Mouse (Mus musculus) embryonic facial prominence, embryonic 10.5 days (tissue): Measurements from ENCODE around the gene Hist1h3f. TPM values are rescaled to one million over a fixed set of nuclear protein-coding genes. Genes with fewer than 3 reads are reported as not detected.
"Not testable (repeated sequence)": the region's sequence is repeated elsewhere in the genome, so short reads cannot be mapped to it uniquely, and the experiment has no call there.

Source experiments
- DNase-seq: peaks from one replicate; pipeline ENCODE4 v3.0.0-alpha.2; 2017; ENCODE audit warnings: low spot score
- H3K27ac ChIP-seq: fragments of 300-500 bp; sonication (generic); replicated peaks from 2 replicates; pipeline ENCODE4 v1.5.1; 2016; ENCODE audit warnings: mild to moderate bottlenecking
- H3K27me3 ChIP-seq: fragments of 300-500 bp; sonication (generic); replicated peaks from 2 replicates; pipeline ENCODE4 v1.6.1; 2016; ENCODE audit warnings: low read depth, mild to moderate bottlenecking; ENCODE audit not compliant: poor library complexity, severe bottlenecking
- H3K36me3 ChIP-seq: fragments of 300-500 bp; sonication (generic); replicated peaks from 2 replicates; pipeline ENCODE4 v1.6.1; 2016; ENCODE audit warnings: mild to moderate bottlenecking, moderate library complexity
- H3K4me1 ChIP-seq: fragments of 300-500 bp; sonication (generic); 2 replicates; pipeline ENCODE4 v1.6.1; 2016
- H3K4me3 ChIP-seq: fragments of 300-500 bp; sonication (generic); 2 replicates; pipeline ENCODE4 v1.5.1; 2016; ENCODE audit warnings: mild to moderate bottlenecking, moderate library complexity
- H3K9me3 ChIP-seq: fragments of 300-500 bp; sonication (generic); 2 replicates; pipeline ENCODE4 v1.6.1; 2016; ENCODE audit warnings: mild to moderate bottlenecking
- WGBS: fragments of 180-500 bp; shearing (Covaris S2); methylation state at CpG from one replicate; pipeline ENCODE4 v1.1.7; 2016; 5-methylcytosine and 5-hydroxymethylcytosine counted together
- polyA plus RNA-seq: library from polyadenylated mRNA; unstranded; fragments of >200 nt; fragmentation: Nextera tagmentation; extraction: Ambion mirVana; gene quantifications from 2 replicates; pipeline ENCODE4 v1.2.1, GENCODE M21; 2016

Hist1h3f gene
- polyA plus RNA-seq, 1 experiment from 2014 or later = 1.2 TPM

- 4% methylated on average over 18 of the region's 18 CpGs for WGBS
- Histone ChIP-seq H3K27ac (peak overlapping the region; percentile 98), H3K36me3 (no peaks in the 10 kb centered on the region), H3K9me3 (no peaks in the 10 kb centered on the region), H3K4me1 (0 out of 2 replicates have a peak, but pooled peaks cover 3% of the 10 kb centered on the region), H3K27me3 (no peaks in the 10 kb centered on the region), H3K4me3 (peak overlapping the region; percentile 55)
- DNase-seq = peak; percentile 42
Observed at GRCm38 (mm10) chr13:23562699-23563462, 19.0 kb downstream of the Hist1h3f start.

GRCm38 (mm10) chr13:23564482-23564881 is 20.6 kb downstream of the Hist1h3f start:
- DNase-seq = no peak
- no peaks in the 10 kb centered on the region for H3K36me3 ChIP-seq
- 88% methylated on average over 2 of the region's 2 CpGs for WGBS
- H3K27me3 ChIP-seq = no peaks in the 10 kb centered on the region
- 0 out of 2 replicates have a peak, but pooled peaks cover 3% of the 10 kb centered on the region for H3K4me1 ChIP-seq
- no peak overlapping the region for H3K4me3 ChIP-seq
- H3K27ac ChIP-seq = peak overlapping the region; percentile 98
- H3K9me3 ChIP-seq = no peaks in the 10 kb centered on the region

GRCm38 (mm10) chr13:23570261-23571021 is 26.6 kb downstream of the Hist1h3f start:
- H3K36me3 ChIP-seq, H3K27me3 ChIP-seq, H3K9me3 ChIP-seq: not testable (repeated sequence)
- 1% methylated on average over 29 of the region's 41 CpGs for WGBS
- peak; percentile 26 for DNase-seq
- Histone ChIP-seq H3K27ac (peak overlapping the region; percentile 98), H3K4me3 (peak overlapping the region; percentile 61), H3K4me1 (peaks cover 13% of the 10 kb centered on the region)

GRCm38 (mm10) chr13:23571022-23571503 is 27.2 kb downstream of the Hist1h3f start, which contains the start of the genes Hist1h2ae and Hist1h2bg:
Gene Hist1h2ae (minus strand): TSS chr13:23571220.
Gene Hist1h2bg (plus strand): TSS chr13:23571396.
- no peaks in the 10 kb centered on the region for H3K36me3 ChIP-seq
- peaks cover 13% of the 10 kb centered on the region for H3K4me1 ChIP-seq
- H3K27me3 ChIP-seq = no peaks in the 10 kb centered on the region
- WGBS = under 1% methylated on average over 18 of the region's 18 CpGs
- H3K4me3 ChIP-seq = peak within 1 kb of the TSS; percentile 61
- H3K9me3 ChIP-seq = no peaks in the 10 kb centered on the region
- peak within 1 kb of the TSS; percentile 98 for H3K27ac ChIP-seq
- peak; percentile 79 for DNase-seq

GRCm38 (mm10) chr13:23571504-23572217 is 27.8 kb downstream of the Hist1h3f start:
- WGBS = under 1% methylated on average over 20 of the region's 34 CpGs
- H3K4me3 ChIP-seq = peak overlapping the region; percentile 61
- peak; percentile 26 for DNase-seq

GRCm38 (mm10) chr13:23572218-23573033 is 28.6 kb downstream of the Hist1h3f start:
- Histone ChIP-seq H3K9me3 (no peaks in the 10 kb centered on the region), H3K27ac (peak overlapping the region; percentile 92), H3K4me3 (peak overlapping the region; percentile 61), H3K27me3 (no peaks in the 10 kb centered on the region), H3K36me3 (no peaks in the 10 kb centered on the region), H3K4me1 (peaks cover 26% of the 10 kb centered on the region)
- 47% methylated on average over 2 of the region's 2 CpGs for WGBS
- DNase-seq = no peak

More at GRCm38 (mm10) chr13:23571504-23572217, 27.8 kb downstream of the Hist1h3f start:
- H3K4me1 ChIP-seq = peaks cover 18% of the 10 kb centered on the region
- not testable (repeated sequence) for H3K36me3 ChIP-seq, H3K9me3 ChIP-seq, H3K27me3 ChIP-seq
- H3K27ac ChIP-seq = peak overlapping the region; percentile 92

- H3K36me3 ChIP-seq, H3K9me3 ChIP-seq, H3K27me3 ChIP-seq: not testable (repeated sequence)
- peak; percentile 41 for DNase-seq
- Histone ChIP-seq H3K27ac (peak overlapping the region; percentile 92), H3K4me1 (peaks cover 26% of the 10 kb centered on the region), H3K4me3 (peak overlapping the region; percentile 61)
- WGBS = 12% methylated on average over 20 of the region's 20 CpGs
Observed at GRCm38 (mm10) chr13:23573034-23573897, 29.4 kb downstream of the Hist1h3f start.

GRCm38 (mm10) chr13:23573898-23574524 is 30.2 kb downstream of the Hist1h3f start, which contains the start of the genes Hist1h2bf and Hist1h2ad:
Gene Hist1h2bf (minus strand): TSS chr13:23574196.
Gene Hist1h2ad (plus strand): TSS chr13:23574381.
- H3K36me3 ChIP-seq, H3K9me3 ChIP-seq, H3K27me3 ChIP-seq: not testable (repeated sequence)
- peak within 1 kb of the TSS; percentile 66 for H3K4me3 ChIP-seq
- H3K27ac ChIP-seq = peak within 1 kb of the TSS; percentile 92
- DNase-seq = peak; percentile 89
- H3K4me1 ChIP-seq = peaks cover 26% of the 10 kb centered on the region
- WGBS = under 1% methylated on average over 42 of the region's 42 CpGs

GRCm38 (mm10) chr13:23574546-23575170 is 30.8 kb downstream of the Hist1h3f start:
- peak overlapping the region; percentile 92 for H3K27ac ChIP-seq
- DNase-seq, H3K36me3 ChIP-seq, H3K9me3 ChIP-seq, H3K27me3 ChIP-seq: not testable (repeated sequence)
- WGBS = under 1% methylated on average over 15 of the region's 39 CpGs
- peaks cover 26% of the 10 kb centered on the region for H3K4me1 ChIP-seq
- H3K4me3 ChIP-seq = peak overlapping the region; percentile 66

GRCm38 (mm10) chr13:23575271-23575851 is 31.5 kb downstream of the Hist1h3f start, which contains the start of gene Hist1h3d:
Gene Hist1h3d (plus strand): TSS chr13:23575763.
- Histone ChIP-seq H3K27ac (peak within 1 kb of the TSS; percentile 94), H3K4me3 (peak within 1 kb of the TSS; percentile 66), H3K36me3 (no peaks in the 10 kb centered on the region), H3K9me3 (no peaks in the 10 kb centered on the region), H3K27me3 (no peaks in the 10 kb centered on the region), H3K4me1 (peaks cover 26% of the 10 kb centered on the region)
- WGBS = under 1% methylated on average over 18 of the region's 18 CpGs
- DNase-seq = peak; percentile 66
